Mouse (Mus musculus) thymus, adult 2 months (tissue): ENCODE measurements around the gene Odc1.

ENCODE experiments used
- CTCF ChIP-seq: fragments of 200-500 bp; IDR thresholded peaks from 2 replicates; pipeline ENCODE4 v1.5.1; 2012; ENCODE audit warnings: mild to moderate bottlenecking, control low read depth, low read length, moderate library complexity, borderline replicate concordance; ENCODE audit not compliant: control insufficient read depth, poor library complexity, insufficient read depth; ENCODE audit errors: extremely low read depth
- POLR2A ChIP-seq: fragments of 200-500 bp; IDR thresholded peaks from 2 replicates; pipeline ENCODE4 v1.6.1; 2012; ENCODE audit warnings: mild to moderate bottlenecking, low read length, control low read depth, moderate library complexity; ENCODE audit not compliant: control insufficient read depth, poor library complexity, insufficient read depth; ENCODE audit errors: extremely low read depth

DNA sequence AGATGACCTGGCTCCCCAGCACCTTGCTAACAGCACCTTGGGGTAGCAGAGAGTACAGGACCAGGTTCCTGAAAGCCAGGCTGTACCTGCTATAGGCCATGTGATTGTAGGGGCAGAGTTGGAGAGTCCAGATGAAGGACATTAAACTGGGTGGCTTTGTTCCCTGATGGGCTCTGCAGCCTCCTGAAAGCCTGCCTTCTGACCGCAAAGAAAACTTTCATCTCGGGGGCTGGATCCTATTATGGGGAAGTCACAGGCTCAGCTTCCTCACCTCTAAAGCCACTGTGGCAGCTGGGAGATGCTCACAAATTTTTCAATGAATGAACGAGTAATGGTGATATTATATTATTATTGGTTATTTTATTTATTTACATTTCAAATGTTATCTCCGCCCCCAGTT, 49.8 kb upstream of the Odc1 start:
- TF ChIP-seq CTCF: no peak
- TF ChIP-seq POLR2A: no peak
